Mouse (Mus musculus): ENCODE measurements around the gene Cdc14a. TPM values are rescaled to one million over a fixed set of nuclear protein-coding genes. Genes with fewer than 3 reads are reported as not detected.

Gene Cdc14a
- 9.4 and 9.8 TPM in 2 replicates for polyA plus RNA-seq (2015; fragmentation: Nextera tagmentation; extraction: Ambion mirVana)

DNA sequence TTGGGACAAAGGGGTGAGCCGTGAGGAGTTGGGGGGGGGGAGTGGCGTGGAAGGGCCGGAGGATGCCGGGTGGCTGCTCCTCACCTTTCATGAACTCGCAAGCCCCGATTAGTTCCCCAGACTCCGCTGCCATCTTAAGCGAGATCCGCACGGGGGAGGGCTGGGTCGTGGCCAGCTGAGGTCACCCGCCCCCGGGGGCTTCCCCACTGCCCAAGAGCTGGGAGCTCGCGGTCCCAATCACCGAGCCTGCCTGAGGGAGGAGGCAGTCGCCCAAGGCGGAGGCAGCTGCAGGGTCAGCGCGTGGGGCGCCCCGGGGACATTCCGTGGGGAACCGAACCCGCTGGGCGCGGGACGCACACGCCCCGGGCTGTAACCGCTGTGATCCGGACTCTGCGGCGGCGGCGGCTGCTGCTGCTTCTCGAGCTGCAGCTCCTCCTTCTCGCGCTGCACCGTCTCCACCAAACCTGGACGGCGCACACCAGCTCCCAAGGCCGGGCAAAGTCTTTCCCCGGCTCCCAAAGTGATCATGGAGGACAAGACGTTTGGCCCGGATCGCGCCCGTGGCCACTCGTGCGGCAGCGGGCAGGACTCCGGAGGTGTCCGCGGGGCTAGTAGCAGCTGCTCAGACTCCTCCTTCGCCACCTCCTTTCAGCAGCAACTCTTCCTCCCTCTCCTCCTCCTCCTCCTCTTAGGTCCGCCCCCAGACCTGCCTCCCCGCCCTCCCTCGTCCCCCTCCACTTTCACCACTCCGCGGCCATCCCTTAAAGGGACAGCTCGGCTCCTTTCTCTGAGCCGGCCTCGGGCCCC is at the start of gene Cdc14a:
TSS of gene Cdc14a (minus strand) at position 680 of the 807 bp plus-strand sequence.
- Histone ChIP-seq H3K4me2 (replicated peaks) (peak within 1 kb of the TSS; percentile 94), H3K9ac (replicated peaks) (peak within 1 kb of the TSS; percentile 82), H3K4me3 (replicated peaks) (peak within 1 kb of the TSS; percentile 87), H3K4me1 (replicated peaks) (peaks cover 32% of the 10 kb centered on the region), H3K9me3 (no peaks in the 10 kb centered on the region), H3K27ac (peak within 1 kb of the TSS; percentile 93), H3K27me3 (no peaks in the 10 kb centered on the region), H3K36me3 (peaks cover 10% of the 10 kb centered on the region; the same call in 1 of the 2 replicates)
- ATAC-seq: peak; percentile 95
- under 1% methylated on average over 60 of the region's 64 CpGs for WGBS

- WGBS: 95% methylated on average over 12 of the region's 12 CpGs
- no peak for ATAC-seq
- H3K4me1 ChIP-seq (replicated peaks): no peaks in the 10 kb centered on the region
These were observed 41.9 kb upstream of the Cdc14a start for GRCm38 (mm10) chr3:116465709-116466108.

GRCm38 (mm10) chr3:116464318-116464717 is 40.5 kb upstream of the Cdc14a start:
- 50% methylated on average over 2 of the region's 2 CpGs for WGBS
- H3K27me3 ChIP-seq: no peaks in the 10 kb centered on the region
- no peak overlapping the region for H3K4me2 ChIP-seq (replicated peaks)
- H3K36me3 ChIP-seq: no peaks in the 10 kb centered on the region
- H3K9me3 ChIP-seq: no peaks in the 10 kb centered on the region
- H3K4me1 ChIP-seq (replicated peaks): no peaks in the 10 kb centered on the region
- ATAC-seq: no peak
- no peak overlapping the region for H3K9ac ChIP-seq (replicated peaks)
- no peak overlapping the region for H3K27ac ChIP-seq
- no peak overlapping the region for H3K4me3 ChIP-seq (replicated peaks)

More at GRCm38 (mm10) chr3:116465709-116466108, 41.9 kb upstream of the Cdc14a start:
- H3K27me3 ChIP-seq: no peaks in the 10 kb centered on the region
- no peaks in the 10 kb centered on the region for H3K36me3 ChIP-seq
- H3K4me2 ChIP-seq (replicated peaks): no peak overlapping the region
- no peak overlapping the region for H3K4me3 ChIP-seq (replicated peaks)
- H3K9me3 ChIP-seq: no peaks in the 10 kb centered on the region
- no peak overlapping the region for H3K9ac ChIP-seq (replicated peaks)
- H3K27ac ChIP-seq: no peak overlapping the region

- Histone ChIP-seq H3K36me3 (no peaks in the 10 kb centered on the region), H3K27me3 (no peaks in the 10 kb centered on the region), H3K9me3 (no peaks in the 10 kb centered on the region), H3K4me3 (replicated peaks) (no peak overlapping the region), H3K27ac (no peak overlapping the region), H3K9ac (replicated peaks) (no peak overlapping the region), H3K4me1 (replicated peaks) (no peaks in the 10 kb centered on the region), H3K4me2 (replicated peaks) (no peak overlapping the region)
- ATAC-seq: no peak
- whole genome bisulfite sequencing: 86% methylated on average over 4 of the region's 4 CpGs
These were observed 37.2 kb upstream of the Cdc14a start for GRCm38 (mm10) chr3:116461053-116461452.

DNA sequence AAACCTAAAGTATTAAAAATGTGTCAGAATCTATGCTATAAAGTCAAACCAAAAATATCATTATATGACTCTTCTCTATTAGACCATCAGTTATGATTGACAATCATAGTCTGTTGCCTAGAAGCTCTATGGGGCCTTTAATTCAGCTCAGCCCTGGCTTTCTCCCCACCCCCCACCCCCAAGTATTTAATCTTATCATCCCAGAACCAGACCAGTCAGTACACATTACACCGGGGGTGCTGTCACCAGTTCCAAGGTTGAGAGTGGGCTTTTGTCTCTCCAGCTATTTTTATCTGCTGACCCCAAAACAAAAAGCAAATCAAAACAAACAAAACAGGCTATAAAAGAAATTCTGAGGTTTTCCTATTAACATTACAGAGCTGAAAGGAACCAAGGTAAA is 30.7 kb upstream of the Cdc14a start:
- Histone ChIP-seq H3K9ac (replicated peaks) (no peak overlapping the region), H3K36me3 (no peaks in the 10 kb centered on the region), H3K4me2 (replicated peaks) (no peak overlapping the region), H3K4me1 (replicated peaks) (no peaks in the 10 kb centered on the region), H3K9me3 (no peaks in the 10 kb centered on the region; the same call in 1 of the 2 replicates), H3K27ac (no peak overlapping the region), H3K4me3 (replicated peaks) (no peak overlapping the region), H3K27me3 (no peaks in the 10 kb centered on the region)
- ATAC-seq: no peak
- WGBS: 83% methylated on average over 1 of the region's 1 CpGs

DNA sequence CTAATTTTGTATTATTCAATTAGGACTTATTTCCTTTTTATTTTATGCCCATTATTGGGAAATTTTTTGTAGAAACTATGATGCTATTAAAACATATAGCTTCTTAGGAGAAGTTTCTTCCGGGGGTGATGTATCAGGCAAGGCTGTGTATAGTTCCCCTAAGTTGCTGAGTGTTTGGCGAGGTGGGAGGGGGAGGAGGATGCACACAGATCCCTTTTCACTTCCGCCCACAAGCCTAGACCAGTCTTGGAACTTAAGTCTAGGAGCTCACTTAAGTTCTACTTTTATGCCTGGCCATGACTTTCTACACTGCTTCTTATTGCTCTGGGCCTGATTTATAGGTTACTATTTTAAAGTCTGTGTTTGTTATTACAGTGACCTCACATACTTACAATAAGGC is 26.9 kb upstream of the Cdc14a start:
- ATAC-seq: no peak

GRCm38 (mm10) chr3:116444327-116444726 is 20.5 kb upstream of the Cdc14a start:
- no peak for ATAC-seq
- H3K36me3 ChIP-seq: no peaks in the 10 kb centered on the region
- H3K9me3 ChIP-seq: no peaks in the 10 kb centered on the region

More for the DNA sequence above, 26.9 kb upstream of the Cdc14a start:
- H3K27me3 ChIP-seq: no peaks in the 10 kb centered on the region
- no peaks in the 10 kb centered on the region for H3K36me3 ChIP-seq
- no peak overlapping the region for H3K4me3 ChIP-seq (replicated peaks)
- no peaks in the 10 kb centered on the region; the same call in 1 of the 2 replicates for H3K9me3 ChIP-seq
- H3K27ac ChIP-seq: no peak overlapping the region
- 78% methylated on average over 3 of the region's 3 CpGs for WGBS
- H3K4me1 ChIP-seq (replicated peaks): no peaks in the 10 kb centered on the region
- H3K9ac ChIP-seq (replicated peaks): no peak overlapping the region
- no peak overlapping the region for H3K4me2 ChIP-seq (replicated peaks)

GRCm38 (mm10) chr3:116442788-116443187 is 19.0 kb upstream of the Cdc14a start:
- no peak overlapping the region for H3K9ac ChIP-seq (replicated peaks)
- no peak overlapping the region for H3K27ac ChIP-seq
- no peak overlapping the region for H3K4me2 ChIP-seq (replicated peaks)
- H3K9me3 ChIP-seq: no peaks in the 10 kb centered on the region
- H3K36me3 ChIP-seq: no peaks in the 10 kb centered on the region
- 94% methylated on average over 1 of the region's 1 CpGs for WGBS
- H3K4me3 ChIP-seq (replicated peaks): no peak overlapping the region
- H3K27me3 ChIP-seq: no peaks in the 10 kb centered on the region
- H3K4me1 ChIP-seq (replicated peaks): no peaks in the 10 kb centered on the region
- no peak for ATAC-seq

More at GRCm38 (mm10) chr3:116444327-116444726, 20.5 kb upstream of the Cdc14a start:
- 94% methylated on average over 9 of the region's 9 CpGs for WGBS
- H3K27ac ChIP-seq: no peak overlapping the region
- no peaks in the 10 kb centered on the region for H3K27me3 ChIP-seq
- no peaks in the 10 kb centered on the region for H3K4me1 ChIP-seq (replicated peaks)
- no peak overlapping the region for H3K4me2 ChIP-seq (replicated peaks)
- H3K4me3 ChIP-seq (replicated peaks): no peak overlapping the region
- H3K9ac ChIP-seq (replicated peaks): no peak overlapping the region

DNA sequence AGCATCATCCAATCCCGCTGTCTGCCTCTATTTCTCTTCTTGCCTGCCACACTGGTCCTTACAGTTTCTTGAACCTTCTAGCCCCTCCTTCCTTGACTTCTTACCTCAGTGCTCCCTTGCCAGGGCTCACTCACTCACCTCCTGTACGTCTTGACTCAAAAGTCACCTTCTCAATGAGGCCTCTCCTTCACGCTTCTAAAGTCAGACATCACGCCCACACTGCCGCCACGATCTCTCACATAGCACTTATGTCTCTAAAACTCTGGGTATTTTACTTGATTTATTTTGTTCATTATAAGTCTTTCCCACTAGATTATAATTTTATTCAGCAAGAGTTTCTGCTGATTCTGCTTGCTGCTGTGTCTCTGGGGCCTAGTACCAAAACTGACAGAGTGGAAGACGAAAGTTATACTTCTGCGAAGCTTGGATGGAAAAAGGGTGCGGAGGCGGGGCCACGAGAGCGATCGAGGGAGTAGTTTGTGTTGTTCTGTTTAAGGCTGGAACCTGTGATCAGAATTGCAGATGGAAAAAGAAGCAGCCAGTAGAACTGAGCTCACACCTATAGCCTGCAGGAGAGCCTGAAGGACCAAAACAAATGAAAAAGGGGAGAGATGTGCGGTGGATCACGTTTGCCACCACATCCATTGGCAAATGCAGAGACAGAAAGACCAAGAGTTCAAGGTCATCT is 17.8 kb upstream of the Cdc14a start:
- WGBS: 92% methylated on average over 15 of the region's 15 CpGs
- H3K4me3 ChIP-seq (replicated peaks): no peak overlapping the region
- no peak for ATAC-seq
- no peak overlapping the region for H3K4me2 ChIP-seq (replicated peaks)
- H3K9ac ChIP-seq (replicated peaks): no peak overlapping the region
- no peak overlapping the region for H3K27ac ChIP-seq
- H3K36me3 ChIP-seq: no peaks in the 10 kb centered on the region
- H3K9me3 ChIP-seq: no peaks in the 10 kb centered on the region
- H3K27me3 ChIP-seq: no peaks in the 10 kb centered on the region
- H3K4me1 ChIP-seq (replicated peaks): no peaks in the 10 kb centered on the region

- H3K9me3 ChIP-seq: no peaks in the 10 kb centered on the region
- H3K36me3 ChIP-seq: no peaks in the 10 kb centered on the region
- 57% methylated on average over 8 of the region's 8 CpGs for WGBS
- ATAC-seq: no peak
- no peak overlapping the region for H3K9ac ChIP-seq (replicated peaks)
- H3K27ac ChIP-seq: no peak overlapping the region
- H3K4me1 ChIP-seq (replicated peaks): no peaks in the 10 kb centered on the region
- H3K27me3 ChIP-seq: no peaks in the 10 kb centered on the region
- no peak overlapping the region for H3K4me2 ChIP-seq (replicated peaks)
- no peak overlapping the region for H3K4me3 ChIP-seq (replicated peaks)
These were observed 16.5 kb upstream of the Cdc14a start for GRCm38 (mm10) chr3:116440066-116440997.

DNA sequence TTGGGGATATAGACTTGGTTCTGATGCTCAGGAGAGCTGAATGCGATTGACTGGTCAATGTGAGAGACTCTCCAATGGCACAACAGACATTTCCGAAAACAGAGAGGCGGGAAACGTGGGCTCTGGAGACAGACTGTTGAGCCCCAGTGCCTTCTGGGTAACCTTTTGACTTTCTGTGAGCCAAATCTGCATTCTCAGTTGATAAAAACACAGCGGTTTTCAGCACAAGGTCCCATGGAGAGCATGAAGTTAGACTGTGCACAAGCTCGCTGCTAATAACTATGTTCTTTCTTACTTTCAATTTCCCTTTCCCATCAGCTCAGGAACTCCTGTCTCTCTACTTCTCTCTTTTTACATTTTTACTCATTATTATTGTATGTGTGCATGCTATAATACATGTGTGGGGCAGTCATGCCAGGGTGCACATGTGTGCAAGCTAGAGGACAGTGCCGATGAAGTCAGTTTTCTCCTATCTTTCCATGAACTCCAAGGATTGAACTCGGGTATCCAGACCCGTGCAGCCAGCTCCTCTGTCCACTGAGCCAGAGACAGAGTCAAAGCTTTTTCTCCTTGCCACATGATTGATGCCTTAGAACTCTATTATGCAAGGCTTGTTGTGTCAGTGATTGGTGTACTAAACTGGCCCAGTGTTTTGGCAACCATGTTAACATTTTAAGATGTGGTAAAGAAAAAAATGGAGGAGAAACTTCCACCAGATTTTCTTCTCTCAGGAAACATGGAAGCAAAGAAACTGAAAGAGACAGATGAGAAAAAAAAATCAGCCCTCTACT is 13.2 kb upstream of the Cdc14a start:
- 89% methylated on average over 9 of the region's 9 CpGs for WGBS
- no peak overlapping the region for H3K4me2 ChIP-seq (replicated peaks)

More for the DNA sequence above, 13.2 kb upstream of the Cdc14a start:
- no peak for ATAC-seq
- H3K27ac ChIP-seq: no peak overlapping the region
- H3K4me1 ChIP-seq (replicated peaks): no peaks in the 10 kb centered on the region
- H3K9me3 ChIP-seq: no peaks in the 10 kb centered on the region
- no peak overlapping the region for H3K9ac ChIP-seq (replicated peaks)
- H3K36me3 ChIP-seq: no peaks in the 10 kb centered on the region
- H3K27me3 ChIP-seq: no peaks in the 10 kb centered on the region
- no peak overlapping the region for H3K4me3 ChIP-seq (replicated peaks)

Data from midbrain, embryonic 13.5 days (tissue).